Mouse (Mus musculus): ENCODE data around the gene Carns1.

DNA sequence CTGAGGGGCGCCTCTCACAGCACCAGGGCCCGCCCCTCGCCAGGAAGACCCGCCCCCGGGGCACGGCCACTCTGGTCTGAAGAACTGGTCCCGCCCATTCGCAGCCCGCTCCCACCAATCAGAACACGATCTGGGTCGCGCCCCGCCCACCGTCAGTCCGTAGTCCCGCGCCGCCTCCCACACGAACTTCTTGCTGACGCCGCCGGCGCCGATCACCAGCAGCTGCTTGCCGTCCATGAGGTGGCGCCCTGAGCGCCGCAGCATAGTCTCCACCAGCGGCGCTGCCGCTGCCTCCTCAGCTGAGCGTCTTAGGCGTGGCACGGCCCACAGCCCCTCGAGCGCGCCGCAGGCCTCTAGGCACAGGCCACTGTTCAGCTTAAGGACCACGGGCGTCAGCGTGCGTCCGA lies 5.9 kb downstream of the Carns1 start:
- peak; percentile 76 for TF ChIP-seq CTCF (IDR thresholded peaks at IDR 0.05; ENCODE audit: insufficient read depth, low read depth, low read length)
- TF ChIP-seq POLR2A (IDR thresholded peaks at IDR 0.05; ENCODE audit: insufficient read depth, low read depth, low read length): peak; percentile 90
